Mouse (Mus musculus) midbrain, embryonic 12.5 days (tissue): Measurements from ENCODE around the gene Gan. TPM values are rescaled to one million over a fixed set of nuclear protein-coding genes. Genes with fewer than 3 reads are reported as not detected.

ENCODE experiments used
- ATAC-seq: fragments of 200-750 bp; cut with Nextera tagmentation; 2 replicates; pipeline ENCODE4 v1.8.0; 2017; ENCODE audit warnings: low read depth, moderate TSS enrichment, moderate library complexity; ENCODE audit not compliant: low FRiP score
- H3K27ac ChIP-seq: fragments of 300-500 bp; sonication (generic); replicated peaks from 2 replicates; pipeline ENCODE4 v1.5.1; 2016; ENCODE audit warnings: mild to moderate bottlenecking
- H3K27me3 ChIP-seq: fragments of 300-500 bp; sonication (generic); 2 replicates; pipeline ENCODE4 v1.6.1; 2016; ENCODE audit warnings: mild to moderate bottlenecking
- H3K36me3 ChIP-seq: fragments of 300-500 bp; sonication (generic); 2 replicates; pipeline ENCODE4 v1.6.1; 2016
- H3K4me1 ChIP-seq: fragments of 300-500 bp; sonication (generic); 2 replicates; pipeline ENCODE4 v1.6.1; 2016
- H3K4me2 ChIP-seq: fragments of 300-500 bp; sonication (generic); replicated peaks from 2 replicates; pipeline ENCODE4 v1.6.1; 2016; ENCODE audit warnings: mild to moderate bottlenecking, moderate library complexity
- H3K4me3 ChIP-seq: fragments of 300-500 bp; sonication (generic); 2 replicates; pipeline ENCODE4 v1.5.1; 2016; ENCODE audit warnings: mild to moderate bottlenecking
- H3K9ac ChIP-seq: fragments of 300-500 bp; sonication (generic); replicated peaks from 2 replicates; pipeline ENCODE4 v1.6.1; 2016; ENCODE audit warnings: mild to moderate bottlenecking, moderate library complexity
- H3K9me3 ChIP-seq: fragments of 300-500 bp; sonication (generic); 2 replicates; pipeline ENCODE4 v1.6.1; 2016; ENCODE audit warnings: mild to moderate bottlenecking
- WGBS: fragments of 180-500 bp; shearing (Covaris S2); methylation state at CpG from one replicate; pipeline ENCODE4 v1.1.7; 2016; 5-methylcytosine and 5-hydroxymethylcytosine counted together
- polyA plus RNA-seq: library from polyadenylated mRNA; unstranded; fragments of >200 nt; fragmentation: Nextera tagmentation; extraction: Ambion mirVana; gene quantifications from 2 replicates; pipeline ENCODE4 v1.2.1, GENCODE M21; 2016

Gene Gan
- polyA plus RNA-seq, 1 experiment from 2014 or later, result 3.2 TPM

GRCm38 (mm10) chr8:117240841-117241494 lies 83.0 kb downstream of the Gan start:
- H3K4me1 ChIP-seq, result no peaks in the 10 kb centered on the region
- H3K9ac ChIP-seq, result no peak overlapping the region
- no peak overlapping the region for H3K4me3 ChIP-seq
- H3K9me3 ChIP-seq, result no peaks in the 10 kb centered on the region
- no peak overlapping the region for H3K27ac ChIP-seq
- no peaks in the 10 kb centered on the region for H3K36me3 ChIP-seq
- H3K27me3 ChIP-seq, result no peaks in the 10 kb centered on the region
- ATAC-seq, result no peak
- H3K4me2 ChIP-seq, result no peak overlapping the region
- WGBS, result 81% methylated on average over 5 of the region's 5 CpGs

GRCm38 (mm10) chr8:117241848-117242247 lies 83.9 kb downstream of the Gan start:
- no peaks in the 10 kb centered on the region for H3K9me3 ChIP-seq
- no peak overlapping the region for H3K4me2 ChIP-seq
- no peak for ATAC-seq
- H3K9ac ChIP-seq, result no peak overlapping the region
- no peaks in the 10 kb centered on the region for H3K27me3 ChIP-seq
- WGBS, result 19% methylated on average over 3 of the region's 3 CpGs
- H3K4me3 ChIP-seq, result no peak overlapping the region
- no peak overlapping the region for H3K27ac ChIP-seq
- no peaks in the 10 kb centered on the region for H3K4me1 ChIP-seq
- no peaks in the 10 kb centered on the region for H3K36me3 ChIP-seq

DNA sequence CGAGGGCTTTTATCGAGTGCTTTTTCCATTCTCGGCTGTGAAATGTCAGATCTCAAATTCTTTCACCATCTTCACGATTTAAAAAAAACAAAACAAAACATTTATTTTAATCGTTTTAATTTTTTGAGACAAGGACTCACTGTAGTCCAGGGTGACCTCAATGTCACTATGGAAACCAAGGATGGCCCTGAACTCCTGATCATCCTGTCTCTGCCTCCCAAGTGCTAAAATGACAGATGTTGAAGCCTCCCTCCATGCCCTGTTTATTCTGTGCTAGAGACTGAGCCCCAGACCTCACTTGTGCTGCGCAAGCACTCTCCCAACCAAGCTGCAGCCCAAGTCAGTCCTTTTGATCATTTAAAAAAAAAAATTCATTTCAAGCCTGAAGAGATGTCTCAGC lies 84.4 kb downstream of the Gan start:
- ATAC-seq, result no peak
- no peaks in the 10 kb centered on the region for H3K9me3 ChIP-seq
- no peaks in the 10 kb centered on the region for H3K4me1 ChIP-seq
- no peaks in the 10 kb centered on the region for H3K36me3 ChIP-seq
- 83% methylated on average over 6 of the region's 6 CpGs for WGBS
- H3K4me3 ChIP-seq, result no peak overlapping the region
- H3K9ac ChIP-seq, result no peak overlapping the region
- no peak overlapping the region for H3K4me2 ChIP-seq
- no peak overlapping the region for H3K27ac ChIP-seq
- H3K27me3 ChIP-seq, result no peaks in the 10 kb centered on the region

GRCm38 (mm10) chr8:117244601-117245000 lies 86.7 kb downstream of the Gan start:
- H3K4me1 ChIP-seq, result no peaks in the 10 kb centered on the region
- WGBS, result 57% methylated on average over 6 of the region's 6 CpGs

DNA sequence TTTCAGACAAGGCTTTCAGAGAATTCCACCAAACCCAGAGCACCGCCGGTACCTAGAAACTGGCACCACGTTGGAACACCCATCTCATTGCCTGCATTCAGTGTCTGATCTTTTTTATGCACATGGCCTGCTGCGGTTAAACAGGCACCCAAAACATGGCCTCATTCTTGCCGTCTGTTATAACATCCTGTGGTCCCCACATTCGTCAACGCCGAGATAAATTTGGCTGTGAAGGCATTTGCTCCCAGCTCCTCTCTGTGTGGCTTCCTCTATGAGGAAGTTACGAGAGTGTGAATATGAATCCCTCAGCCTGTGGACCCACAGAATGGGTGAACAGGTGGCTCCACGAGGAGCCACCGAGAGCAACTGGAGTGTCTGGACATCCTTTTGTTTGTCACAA lies 90.4 kb downstream of the Gan start:
- H3K9ac ChIP-seq, result no peak overlapping the region
- ATAC-seq, result no peak
- WGBS, result 90% methylated on average over 11 of the region's 11 CpGs

More at GRCm38 (mm10) chr8:117244601-117245000, 86.7 kb downstream of the Gan start:
- Histone ChIP-seq H3K4me3 (no peak overlapping the region), H3K27ac (no peak overlapping the region), H3K36me3 (no peaks in the 10 kb centered on the region), H3K9me3 (no peaks in the 10 kb centered on the region), H3K27me3 (no peaks in the 10 kb centered on the region), H3K9ac (no peak overlapping the region), H3K4me2 (no peak overlapping the region)
- ATAC-seq, result no peak

DNA sequence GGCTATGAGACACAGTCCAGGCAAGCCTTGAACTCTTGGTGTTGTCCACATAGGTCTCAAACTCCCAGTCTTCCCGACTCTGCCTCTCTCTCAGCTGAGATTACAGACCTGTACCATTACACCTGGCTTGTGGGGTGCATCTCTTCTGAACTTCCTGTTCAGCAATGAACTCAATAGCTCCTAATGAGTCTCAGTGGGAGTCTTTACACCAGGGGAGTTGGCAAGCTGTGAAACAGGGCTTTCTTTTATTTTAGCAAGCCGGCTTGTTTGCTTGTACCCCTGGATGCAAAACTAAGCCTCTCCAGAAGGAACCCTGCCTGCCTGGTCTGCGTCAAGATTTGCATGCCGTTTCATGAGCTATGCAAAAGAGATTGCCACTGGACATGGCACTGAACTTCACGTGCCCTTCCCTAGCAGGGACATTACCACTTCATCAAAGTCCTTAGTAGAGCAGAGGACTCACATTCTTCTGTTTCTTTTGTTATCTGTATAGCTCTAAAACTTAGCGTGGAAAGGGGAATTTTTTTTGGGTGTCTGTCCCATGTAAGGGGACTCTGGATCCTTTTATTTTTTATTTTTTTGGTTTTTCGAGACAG lies 93.2 kb downstream of the Gan start:
- no peaks in the 10 kb centered on the region for H3K9me3 ChIP-seq
- no peak overlapping the region for H3K9ac ChIP-seq
- H3K4me3 ChIP-seq, result no peak overlapping the region
- no peak overlapping the region for H3K4me2 ChIP-seq
- no peaks in the 10 kb centered on the region for H3K4me1 ChIP-seq
- no peaks in the 10 kb centered on the region for H3K36me3 ChIP-seq
- WGBS, result 40% methylated on average over 7 of the region's 7 CpGs
- H3K27me3 ChIP-seq, result no peaks in the 10 kb centered on the region
- ATAC-seq, result no peak
- no peak overlapping the region for H3K27ac ChIP-seq

More for the DNA sequence above, 90.4 kb downstream of the Gan start:
- Histone ChIP-seq H3K27ac (no peak overlapping the region), H3K4me3 (no peak overlapping the region), H3K27me3 (no peaks in the 10 kb centered on the region), H3K4me1 (no peaks in the 10 kb centered on the region), H3K36me3 (no peaks in the 10 kb centered on the region), H3K4me2 (no peak overlapping the region), H3K9me3 (no peaks in the 10 kb centered on the region)

DNA sequence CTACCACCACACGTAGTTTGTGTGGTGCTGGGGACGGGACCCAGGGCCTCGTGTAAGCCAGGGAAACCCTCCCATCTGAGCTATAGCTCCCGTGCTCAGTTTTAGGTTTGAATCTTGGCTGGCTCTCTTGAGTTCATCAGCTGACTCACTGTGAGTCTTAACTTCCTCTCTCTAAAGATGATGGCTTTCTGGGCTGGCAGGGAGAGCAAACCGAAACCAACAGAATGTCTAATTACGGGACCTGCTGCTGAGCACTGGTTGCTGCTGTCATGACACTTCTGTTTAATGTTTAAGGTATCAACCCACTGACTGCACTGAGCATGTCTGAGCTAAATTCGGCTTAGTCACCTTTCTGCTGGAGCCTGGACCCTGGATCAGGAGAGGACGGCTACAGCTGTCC lies 94.7 kb downstream of the Gan start:
- ATAC-seq, result no peak
- no peak overlapping the region for H3K27ac ChIP-seq
- H3K9me3 ChIP-seq, result no peaks in the 10 kb centered on the region
- H3K4me2 ChIP-seq, result no peak overlapping the region
- no peaks in the 10 kb centered on the region for H3K36me3 ChIP-seq
- H3K4me3 ChIP-seq, result no peak overlapping the region
- 92% methylated on average over 8 of the region's 8 CpGs for WGBS
- no peaks in the 10 kb centered on the region for H3K27me3 ChIP-seq
- no peaks in the 10 kb centered on the region for H3K4me1 ChIP-seq
- no peak overlapping the region for H3K9ac ChIP-seq

DNA sequence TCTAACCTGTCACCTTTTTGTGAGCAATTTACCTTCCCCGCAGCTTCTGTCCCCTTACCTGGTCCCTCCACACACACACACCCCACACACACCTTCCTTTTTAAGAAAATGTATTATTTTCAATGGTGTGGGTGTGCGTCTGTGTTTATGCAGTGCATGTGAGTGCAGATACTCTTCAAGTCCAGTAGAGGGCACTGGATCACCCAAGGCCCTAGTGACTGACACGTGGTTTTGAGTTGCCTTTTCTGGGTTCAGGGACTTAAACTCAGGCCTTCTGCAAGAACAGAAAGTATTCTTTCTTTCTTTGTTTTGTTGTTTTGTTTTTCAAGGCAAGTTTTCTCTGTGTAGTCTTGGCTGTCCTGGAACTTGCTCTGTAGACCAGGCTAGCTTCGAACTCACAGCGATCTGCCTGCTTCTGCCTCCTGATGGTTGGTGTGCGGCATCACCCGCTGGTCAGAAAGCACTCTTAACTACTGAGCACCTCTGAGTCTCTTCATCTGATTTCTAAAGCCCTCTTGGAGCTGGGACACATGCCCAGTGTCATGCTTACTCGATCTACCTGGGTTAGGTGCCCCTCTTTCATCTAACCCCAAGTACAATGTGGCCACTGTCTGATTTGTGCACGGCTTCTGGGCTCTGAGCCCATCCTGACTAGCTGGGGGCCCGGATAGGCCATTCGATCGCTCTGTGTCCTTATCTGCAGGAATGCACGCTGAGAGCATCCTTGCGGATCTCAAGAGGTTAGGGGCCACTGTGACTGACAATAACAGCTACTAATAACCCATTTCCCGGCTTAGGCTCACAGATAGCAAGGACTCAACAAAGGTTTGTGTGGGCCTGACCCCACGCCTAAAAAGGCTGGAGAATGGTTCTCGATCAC lies 95.7 kb downstream of the Gan start:
- no peak overlapping the region for H3K9ac ChIP-seq
- H3K4me2 ChIP-seq, result no peak overlapping the region
- no peaks in the 10 kb centered on the region for H3K9me3 ChIP-seq
- ATAC-seq, result no peak
- no peak overlapping the region for H3K4me3 ChIP-seq
- no peak overlapping the region for H3K27ac ChIP-seq
- no peaks in the 10 kb centered on the region for H3K36me3 ChIP-seq
- 90% methylated on average over 17 of the region's 17 CpGs for WGBS
- peaks cover 4% of the 10 kb centered on the region for H3K4me1 ChIP-seq
- no peaks in the 10 kb centered on the region for H3K27me3 ChIP-seq

DNA sequence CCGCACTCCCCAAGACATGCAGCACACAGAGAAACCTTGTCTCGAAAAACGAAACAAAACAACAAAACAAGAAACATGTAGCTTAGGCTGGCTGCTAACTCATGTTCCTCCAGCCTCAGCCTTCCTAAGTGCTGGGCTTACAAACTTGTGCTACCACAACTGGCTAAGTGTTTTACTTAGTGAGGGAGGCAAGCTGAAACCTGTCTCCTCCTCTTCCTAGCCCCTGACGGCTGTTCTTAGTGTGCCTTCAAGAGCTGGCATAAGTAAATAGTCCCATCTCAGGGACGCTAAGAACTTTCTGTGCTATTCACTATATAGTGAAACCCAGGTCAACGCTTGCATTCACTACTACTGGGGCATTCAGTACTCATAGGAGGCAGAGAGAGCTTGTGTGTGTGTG lies 96.6 kb downstream of the Gan start:
- Histone ChIP-seq H3K27me3 (no peaks in the 10 kb centered on the region), H3K27ac (no peak overlapping the region), H3K36me3 (no peaks in the 10 kb centered on the region), H3K4me2 (no peak overlapping the region), H3K4me3 (no peak overlapping the region), H3K4me1 (peaks cover 13% of the 10 kb centered on the region), H3K9ac (no peak overlapping the region), H3K9me3 (no peaks in the 10 kb centered on the region)
- ATAC-seq, result no peak
- WGBS, result 84% methylated on average over 6 of the region's 6 CpGs

DNA sequence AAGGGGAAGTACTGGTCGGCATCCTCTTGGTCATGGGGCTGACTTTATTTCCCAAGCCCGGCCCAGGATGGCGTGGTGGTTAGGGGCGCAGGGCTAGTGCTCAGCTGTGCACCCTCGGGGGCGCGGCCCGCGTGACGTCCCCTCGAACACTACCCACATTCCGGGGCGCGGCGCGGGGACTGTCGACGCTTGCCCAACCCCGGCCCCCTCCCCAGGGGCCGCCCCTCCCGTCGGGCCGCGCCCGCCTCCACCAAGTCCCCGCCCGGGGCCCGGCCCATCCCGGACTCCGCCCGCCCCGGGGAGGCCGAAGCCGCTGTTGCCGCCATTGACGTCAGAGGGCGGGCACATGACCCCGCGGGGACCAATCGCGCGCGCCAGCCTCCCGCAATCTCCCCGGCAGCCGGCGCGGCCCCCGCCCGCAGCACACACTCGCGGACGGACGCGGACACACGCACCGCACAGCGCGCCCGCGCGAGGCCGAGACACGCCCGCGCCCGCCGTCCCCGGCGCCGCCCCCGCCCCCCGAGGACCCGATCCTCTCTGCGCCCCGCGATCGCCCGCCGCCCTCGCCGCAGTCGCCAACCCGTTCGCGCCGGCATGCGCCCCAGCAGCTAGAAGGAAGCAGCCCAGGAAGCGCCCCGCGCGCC lies 98.5 kb downstream of the Gan start:
- peak overlapping the region; percentile 75 for H3K4me3 ChIP-seq
- H3K27me3 ChIP-seq, result no peaks in the 10 kb centered on the region
- peaks cover 31% of the 10 kb centered on the region for H3K4me1 ChIP-seq
- H3K27ac ChIP-seq, result peak overlapping the region; percentile 88
- peak; percentile 83 for ATAC-seq
- H3K36me3 ChIP-seq, result no peaks in the 10 kb centered on the region
- H3K4me2 ChIP-seq, result peak overlapping the region; percentile 77
- WGBS, result 1% methylated on average over 63 of the region's 92 CpGs
- peak overlapping the region; percentile 84 for H3K9ac ChIP-seq
- no peaks in the 10 kb centered on the region for H3K9me3 ChIP-seq

DNA sequence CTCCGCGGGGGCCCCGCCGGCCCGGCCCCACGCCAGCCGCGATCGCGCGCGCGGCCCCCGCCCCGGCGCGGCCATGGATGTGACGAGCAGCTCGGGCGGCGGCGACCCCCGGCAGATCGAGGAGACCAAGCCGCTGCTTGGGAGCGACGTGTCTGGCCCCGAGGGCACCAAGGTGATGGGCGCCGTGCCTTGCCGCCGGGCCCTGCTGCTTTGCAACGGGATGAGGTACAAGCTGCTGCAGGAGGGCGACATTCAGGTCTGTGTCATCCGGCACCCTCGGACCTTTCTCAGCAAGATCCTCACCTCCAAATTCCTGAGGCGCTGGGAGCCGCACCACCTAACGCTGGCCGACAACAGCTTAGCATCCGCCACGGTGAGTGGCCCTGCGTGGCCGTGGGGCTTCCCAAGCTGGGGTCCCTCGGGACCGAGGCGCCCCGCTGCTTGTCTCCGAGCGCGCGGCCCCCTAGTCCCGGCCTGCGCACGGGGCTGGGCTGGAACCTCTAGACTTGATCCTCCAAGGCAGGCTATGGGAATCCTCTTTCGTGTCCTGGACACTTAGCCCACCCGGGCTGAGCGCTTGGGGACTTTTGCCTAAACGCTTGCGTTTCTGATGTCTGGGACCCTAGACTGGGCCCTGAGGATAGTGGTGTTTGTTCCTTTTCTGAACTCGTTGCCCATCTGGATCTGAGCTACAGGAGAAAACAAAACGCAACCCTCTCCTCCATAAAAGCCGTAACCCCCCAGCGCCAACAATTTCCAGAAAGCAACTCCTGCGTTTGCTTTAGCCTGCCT lies 99.3 kb downstream of the Gan start, which contains the start of gene Cmip:
TSS of gene Cmip (plus strand) at position 36 of the 792 bp plus-strand sequence.
- Histone ChIP-seq H3K27me3 (no peaks in the 10 kb centered on the region), H3K9ac (peak within 1 kb of the TSS; percentile 84), H3K27ac (peak within 1 kb of the TSS; percentile 88), H3K4me3 (peak within 1 kb of the TSS; percentile 75), H3K4me1 (peaks cover 38% of the 10 kb centered on the region), H3K9me3 (no peaks in the 10 kb centered on the region), H3K36me3 (no peaks in the 10 kb centered on the region), H3K4me2 (peak within 1 kb of the TSS; percentile 77)
- peak; percentile 35 for ATAC-seq
- WGBS, result under 1% methylated on average over 50 of the region's 65 CpGs
